Mouse (Mus musculus) lung, embryonic 14.5 days (tissue): Measurements from ENCODE around the gene Fhl3. TPM values are rescaled to one million over a fixed set of nuclear protein-coding genes. Genes with fewer than 3 reads are reported as not detected.
A peak's percentile ranks its signal among the peaks of the same experiment; 100 is the strongest.

Experiments used
- ATAC-seq: fragments of 200-750 bp; cut with Nextera tagmentation; 2 replicates; pipeline ENCODE4 v1.8.0; 2017; ENCODE audit warnings: mild to moderate bottlenecking, moderate TSS enrichment, moderate library complexity; ENCODE audit not compliant: insufficient read depth
- DNase-seq: peaks from one replicate; pipeline ENCODE4 v3.0.0-alpha.2; 2015
- H3K27ac ChIP-seq: fragments of 300-500 bp; sonication (generic); 2 replicates; pipeline ENCODE4 v1.5.1; 2014; ENCODE audit warnings: low read depth, mild to moderate bottlenecking, moderate library complexity
- H3K27me3 ChIP-seq: fragments of 300-500 bp; sonication (generic); 2 replicates; pipeline ENCODE4 v1.6.1; 2014; ENCODE audit warnings: low read length, control low read depth; ENCODE audit not compliant: insufficient read depth
- H3K36me3 ChIP-seq: fragments of 300-500 bp; sonication (generic); 2 replicates; pipeline ENCODE4 v1.6.1; 2014; ENCODE audit warnings: control low read depth; ENCODE audit not compliant: insufficient read depth
- H3K4me1 ChIP-seq: fragments of 300-500 bp; sonication (generic); 2 replicates; pipeline ENCODE4 v1.6.1; 2014; ENCODE audit warnings: antibody characterized with exemption, control low read depth; ENCODE audit not compliant: insufficient read depth
- H3K4me2 ChIP-seq: fragments of 300-500 bp; sonication (generic); 2 replicates; pipeline ENCODE4 v1.6.1; 2014; ENCODE audit warnings: mild to moderate bottlenecking
- H3K4me3 ChIP-seq: fragments of 300-500 bp; sonication (generic); 2 replicates; pipeline ENCODE4 v1.5.1; 2014; ENCODE audit warnings: low read depth, low read length
- H3K9ac ChIP-seq: fragments of 300-500 bp; sonication (generic); 2 replicates; pipeline ENCODE4 v1.6.1; 2014
- H3K9me3 ChIP-seq: fragments of 300-500 bp; sonication (generic); 2 replicates; pipeline ENCODE4 v1.6.1; 2016; ENCODE audit warnings: low read depth, low read length, control low read depth
- CTCF ChIP-seq: IDR thresholded peaks from 2 replicates; pipeline ENCODE4 v1.5.1; 2016; ENCODE audit warnings: antibody characterized with exemption, low read depth
- WGBS: fragments of 180-500 bp; shearing (Covaris S2); extraction: QIAGEN DNeasy Blood & Tissue Kit; methylation state at CpG from one replicate; pipeline ENCODE4 v1.1.7; 2014; 5-methylcytosine and 5-hydroxymethylcytosine counted together
- microRNA counts: library from miRNA; unstranded; fragments of <30 nt; microRNA quantifications from one replicate; lab custom pipeline; 2016
- microRNA-seq: library from miRNA; unstranded; fragments of <30 nt; microRNA quantifications from one replicate; pipeline ENCODE4, GENCODE M21; 2016; ENCODE audit warnings: borderline number of aligned reads
- polyA plus RNA-seq: library from polyadenylated mRNA; unstranded; fragments of >200 nt; fragmentation: Nextera tagmentation; extraction: Ambion mirVana; gene quantifications from 2 replicates; pipeline ENCODE4 v1.2.1, GENCODE M21; 2014

Fhl3 gene
- polyA plus RNA-seq, 1 experiment from 2014 or later = 13.1 TPM

- no peak overlapping the region for H3K4me3 ChIP-seq
- H3K9ac ChIP-seq = no peak overlapping the region
- H3K4me1 ChIP-seq = no peaks in the 10 kb centered on the region
- H3K9me3 ChIP-seq = no peaks in the 10 kb centered on the region
- no peak for TF ChIP-seq CTCF
- WGBS = 82% methylated on average over 11 of the region's 11 CpGs
- no peak for DNase-seq
- no peak overlapping the region for H3K27ac ChIP-seq
- ATAC-seq = no peak
- H3K27me3 ChIP-seq = no peaks in the 10 kb centered on the region
- peak overlapping the region; percentile 71 for H3K4me2 ChIP-seq
- 0 out of 2 replicates have a peak, but pooled peaks cover 4% of the 10 kb centered on the region for H3K36me3 ChIP-seq
These were observed 42.3 kb downstream of the Fhl3 start for GRCm38 (mm10) chr4:124742839-124743238.

- Histone ChIP-seq H3K4me1 (no peaks in the 10 kb centered on the region), H3K4me2 (no peak overlapping the region), H3K27me3 (no peaks in the 10 kb centered on the region), H3K36me3 (0 out of 2 replicates have a peak, but pooled peaks cover 8% of the 10 kb centered on the region), H3K9me3 (no peaks in the 10 kb centered on the region), H3K9ac (no peak overlapping the region), H3K4me3 (no peak overlapping the region), H3K27ac (no peak overlapping the region)
- TF ChIP-seq CTCF = no peak
- DNase-seq (no peak), ATAC-seq (no peak)
- WGBS = 58% methylated on average over 7 of the region's 7 CpGs
These were observed 46.1 kb downstream of the Fhl3 start for GRCm38 (mm10) chr4:124746577-124746976.

- Histone ChIP-seq H3K4me3 (no peak overlapping the region), H3K9me3 (no peaks in the 10 kb centered on the region), H3K36me3 (0 out of 2 replicates have a peak, but pooled peaks cover 8% of the 10 kb centered on the region), H3K9ac (no peak overlapping the region), H3K4me1 (peaks cover 8% of the 10 kb centered on the region), H3K27me3 (no peaks in the 10 kb centered on the region), H3K27ac (no peak overlapping the region), H3K4me2 (no peak overlapping the region)
- no peak for DNase-seq
- TF ChIP-seq CTCF = no peak
- 45% methylated on average over 4 of the region's 4 CpGs for WGBS
- no peak for ATAC-seq
These were observed 47.4 kb downstream of the Fhl3 start for GRCm38 (mm10) chr4:124747851-124748250.

- peak; percentile 100 for ATAC-seq
These were observed 51.1 kb downstream of the Fhl3 start for GRCm38 (mm10) chr4:124751300-124752250.

GRCm38 (mm10) chr4:124752281-124753199, 52.0 kb downstream of the Fhl3 start:
- WGBS = 16% methylated on average over 15 of the region's 15 CpGs
- Histone ChIP-seq H3K4me3 (peak overlapping the region; percentile 79), H3K9ac (peak overlapping the region; percentile 73), H3K4me1 (peaks cover 8% of the 10 kb centered on the region), H3K36me3 (0 out of 2 replicates have a peak, but pooled peaks cover 5% of the 10 kb centered on the region), H3K27me3 (no peaks in the 10 kb centered on the region), H3K4me2 (peak overlapping the region; percentile 96), H3K9me3 (no peaks in the 10 kb centered on the region), H3K27ac (peak overlapping the region; percentile 42; the same call in 1 of the 2 replicates)
- TF ChIP-seq CTCF = no peak
- ATAC-seq (no peak), DNase-seq (peak; percentile 31)

More at GRCm38 (mm10) chr4:124751300-124752250, 51.1 kb downstream of the Fhl3 start:
- no peaks in the 10 kb centered on the region for H3K9me3 ChIP-seq
- peak overlapping the region; percentile 79 for H3K4me3 ChIP-seq
- peak overlapping the region; percentile 96 for H3K4me2 ChIP-seq
- WGBS = under 1% methylated on average over 75 of the region's 75 CpGs
- DNase-seq = peak; percentile 99
- H3K27ac ChIP-seq = no peak overlapping the region
- no peaks in the 10 kb centered on the region for H3K27me3 ChIP-seq
- 0 out of 2 replicates have a peak, but pooled peaks cover 8% of the 10 kb centered on the region for H3K36me3 ChIP-seq
- peaks cover 8% of the 10 kb centered on the region for H3K4me1 ChIP-seq
- peak overlapping the region; percentile 73 for H3K9ac ChIP-seq
- no peak for TF ChIP-seq CTCF

GRCm38 (mm10) chr4:124755526-124755925, 55.0 kb downstream of the Fhl3 start:
- Histone ChIP-seq H3K9ac (0 out of 2 replicates have a peak overlapping the region, but pooled peaks have one; percentile 9), H3K36me3 (no peaks in the 10 kb centered on the region), H3K27me3 (no peaks in the 10 kb centered on the region), H3K27ac (no peak overlapping the region), H3K4me2 (no peak overlapping the region), H3K9me3 (no peaks in the 10 kb centered on the region), H3K4me1 (peaks cover 8% of the 10 kb centered on the region), H3K4me3 (no peak overlapping the region)
- TF ChIP-seq CTCF = no peak
- 42% methylated on average over 7 of the region's 7 CpGs for WGBS
- ATAC-seq (no peak), DNase-seq (no peak)

MicroRNAs within 50 kb of the gene (microRNA counts, 519-probe panel; counts per million panel counts)
- microRNA mmu-miR-697 (lab: Ali Mortazavi, UCI) = 30.5 counts per million
- microRNA mmu-miR-698 (lab: Ali Mortazavi, UCI) = 30.5 counts per million

Small RNA genes lying within 50 kb of the gene (microRNA-seq; reads per million reads assigned to microRNA genes)
- not detected for gene Gm24721
- not detected for gene Mir697
- gene Mir698 = not detected

Other genes starting within 250 kb of the Fhl3 start
- gene 3100002H09Rik, start 89.9 kb upstream of the Fhl3 start, polyA plus RNA-seq = not detected in 2 replicates
- gene Pou3f1, start 43.9 kb upstream of the Fhl3 start, polyA plus RNA-seq = 0.11 and 0.41 TPM in 2 replicates
- 59.0 and 59.5 TPM in 2 replicates for gene Utp11, start 7.1 kb upstream of the Fhl3 start, polyA plus RNA-seq
- gene Sf3a3, start 14.1 kb downstream of the Fhl3 start, polyA plus RNA-seq = 164 and 166 TPM in 2 replicates
- 25.5 and 34.0 TPM in 2 replicates for gene Inpp5b, start 41.1 kb downstream of the Fhl3 start, polyA plus RNA-seq
- 14.1 and 14.2 TPM in 2 replicates for gene Mtf1, start 101.4 kb downstream of the Fhl3 start, polyA plus RNA-seq
- 42.4 and 44.7 TPM in 2 replicates for gene Yrdc, start 150.0 kb downstream of the Fhl3 start, polyA plus RNA-seq
- 60.0 and 62.7 TPM in 2 replicates for gene 1110065P20Rik, start 150.5 kb downstream of the Fhl3 start, polyA plus RNA-seq
- 0.61 and 0.82 TPM in 2 replicates for gene Maneal, start 161.5 kb downstream of the Fhl3 start, polyA plus RNA-seq
- gene Epha10, start 180.2 kb downstream of the Fhl3 start, polyA plus RNA-seq = 0.04 TPM in 1 of 2 replicates, not detected in the other
- 3.6 and 3.9 TPM in 2 replicates for gene 9930104L06Rik, start 236.3 kb downstream of the Fhl3 start, polyA plus RNA-seq
- 157 and 169 TPM in 2 replicates for gene Cdca8, start 238.6 kb downstream of the Fhl3 start, polyA plus RNA-seq